Mouse (Mus musculus): Measurements from ENCODE around the gene Galntl6.

Galntl6 gene

DNA sequence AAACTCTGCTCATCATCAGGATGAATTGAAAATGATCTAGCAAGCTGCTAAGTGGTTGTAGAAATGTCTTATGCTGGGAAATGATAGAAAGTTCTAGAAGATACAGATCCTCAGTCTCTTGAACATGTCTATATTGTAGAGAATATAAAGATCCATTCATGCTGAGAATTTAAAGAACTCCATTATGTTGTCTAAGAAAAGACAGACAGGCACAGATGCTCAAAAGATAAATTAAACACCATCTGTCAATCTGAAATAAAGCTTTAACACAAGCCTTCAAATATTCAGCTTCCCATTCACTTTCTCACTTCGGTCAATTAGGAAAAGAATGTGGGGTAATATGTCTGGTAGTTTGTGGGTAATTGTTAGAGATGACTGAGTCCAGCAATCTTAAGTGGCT, 658.8 kb downstream of the Galntl6 start:
- no peak for DNase-seq

DNA sequence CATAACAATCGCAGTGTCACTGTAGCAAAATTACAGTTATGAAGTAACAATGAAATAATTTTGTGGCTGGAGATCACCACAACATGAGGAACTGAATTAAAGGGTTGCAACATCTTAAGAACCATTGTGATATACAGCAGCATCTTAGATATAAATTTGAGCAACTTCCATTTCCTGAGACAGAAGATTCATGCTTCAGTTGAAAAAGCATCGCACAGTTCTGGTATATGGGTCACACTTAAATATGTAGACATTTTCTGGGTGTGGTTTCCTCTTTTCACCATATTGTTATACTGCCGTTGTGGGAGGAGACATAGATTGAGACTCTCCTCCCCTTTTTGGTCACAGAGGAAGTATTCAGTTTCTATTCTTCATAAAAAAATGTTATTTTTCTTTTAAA, 667.6 kb downstream of the Galntl6 start:
- DNase-seq = no peak

DNA sequence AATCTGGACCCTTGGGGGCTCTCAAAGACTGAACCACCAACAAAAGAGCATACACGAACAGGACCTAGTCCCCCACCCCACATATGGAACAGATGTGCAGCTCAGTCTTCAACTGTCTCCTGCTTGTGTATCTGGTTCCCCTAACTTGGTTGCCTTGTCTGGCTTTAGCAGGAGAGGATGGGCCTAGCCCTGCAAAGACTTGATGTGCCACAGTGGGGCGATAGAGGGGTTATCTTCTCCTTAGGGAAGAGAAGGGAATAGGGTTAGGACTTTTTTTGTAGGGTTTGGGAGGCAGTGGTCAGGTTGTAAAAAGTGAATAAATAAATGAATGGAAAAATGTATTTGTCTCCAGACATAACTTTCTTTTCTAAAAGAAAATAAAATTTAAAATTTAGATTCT, 678.2 kb downstream of the Galntl6 start:
- peak; percentile 3 for DNase-seq

DNA sequence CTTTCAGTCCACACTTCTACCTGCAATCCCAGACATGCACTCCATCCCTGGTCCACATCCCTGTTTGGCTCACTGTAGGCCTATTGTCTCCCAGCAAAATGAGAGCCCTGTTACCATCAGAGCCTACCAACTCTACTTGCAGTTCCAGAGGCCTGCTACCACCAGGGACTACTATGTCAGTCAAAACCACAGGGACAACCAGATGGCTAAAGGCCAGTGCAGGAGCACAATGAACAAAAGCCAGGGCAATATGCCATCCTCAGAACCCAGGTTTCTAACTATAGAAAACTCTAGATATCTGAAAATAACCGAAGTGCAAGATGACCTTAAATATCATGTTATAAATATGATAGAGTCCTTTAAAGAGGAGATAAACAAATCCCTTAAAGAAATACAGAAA, 683.7 kb downstream of the Galntl6 start:
- no peak for DNase-seq

DNA sequence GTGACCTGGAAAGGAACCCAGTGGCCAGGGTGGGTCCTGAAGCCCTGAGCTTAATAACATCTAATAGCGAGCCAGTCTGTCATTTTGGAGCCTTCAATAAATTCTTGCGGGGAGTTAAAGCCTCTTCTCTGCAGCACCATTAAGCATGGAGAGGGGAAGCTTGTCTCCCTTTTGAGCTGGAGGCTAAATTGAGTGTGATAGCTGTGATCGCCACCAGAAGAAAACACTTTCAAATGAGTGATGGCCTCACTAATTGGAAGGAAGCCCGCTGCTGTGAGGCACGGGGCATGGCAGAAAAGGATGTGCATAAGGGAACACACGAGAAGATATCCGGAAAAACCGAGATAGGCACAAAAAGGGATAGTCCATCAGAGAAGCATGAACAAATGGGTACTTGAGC, 694.6 kb downstream of the Galntl6 start:
- no peak for DNase-seq

DNA sequence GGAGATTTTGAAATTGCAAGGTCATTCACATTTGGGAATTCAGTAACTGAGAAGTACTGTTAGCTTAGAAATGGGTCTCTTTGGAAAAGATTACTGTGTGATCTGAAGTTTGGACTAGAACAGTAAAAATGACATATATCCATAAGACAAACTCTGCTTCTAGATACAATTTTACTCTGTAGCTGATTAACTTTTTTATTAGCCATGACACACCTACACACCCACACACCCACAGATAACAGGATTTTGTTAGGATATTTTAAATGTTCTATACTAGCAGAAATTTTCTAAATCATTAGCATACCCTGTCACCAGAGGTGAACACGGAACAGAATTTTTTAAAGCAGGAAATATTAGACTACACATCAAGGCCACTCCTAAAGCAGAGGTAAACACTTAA, 722.7 kb downstream of the Galntl6 start:
- DNase-seq = no peak

DNA sequence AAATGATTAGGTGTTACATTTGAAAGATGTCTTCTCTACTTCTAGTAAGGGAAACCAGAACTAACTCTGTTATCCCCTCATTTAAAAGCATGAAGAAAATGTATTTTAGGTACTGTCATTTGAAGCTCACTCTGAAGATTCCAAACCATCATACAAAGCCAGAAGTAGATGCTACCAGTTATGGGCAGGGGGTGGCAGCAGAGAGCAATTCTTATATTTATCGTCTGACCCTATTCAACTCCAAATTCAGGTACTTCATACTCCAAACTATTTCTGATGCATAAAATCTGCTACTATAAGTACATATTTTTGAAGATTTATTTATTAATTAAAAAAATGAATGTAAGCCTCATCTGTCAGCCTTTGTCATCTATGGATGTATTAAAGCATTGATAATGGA, 765.5 kb downstream of the Galntl6 start:
- peak; percentile 56 for DNase-seq

DNA sequence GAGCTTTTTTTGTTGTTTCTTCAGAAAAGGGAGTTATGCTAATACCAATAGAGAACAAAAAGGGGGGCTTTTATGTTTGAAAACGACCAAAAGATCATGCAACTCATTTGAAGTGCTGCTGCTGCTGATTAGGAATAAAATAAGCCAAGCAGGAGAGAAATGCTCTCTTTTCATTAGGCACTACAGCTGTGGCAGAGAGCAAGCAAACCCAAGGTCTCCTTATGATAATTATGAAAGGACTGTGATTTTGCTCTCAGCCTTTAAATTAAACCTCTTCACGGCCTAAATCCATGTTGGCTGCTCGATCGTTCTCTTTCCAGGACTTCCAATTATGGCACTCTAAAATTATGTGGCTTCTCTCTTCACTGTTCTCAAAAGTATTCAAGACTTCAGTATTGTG, 825.7 kb downstream of the Galntl6 start:
- DNase-seq = no peak

DNA sequence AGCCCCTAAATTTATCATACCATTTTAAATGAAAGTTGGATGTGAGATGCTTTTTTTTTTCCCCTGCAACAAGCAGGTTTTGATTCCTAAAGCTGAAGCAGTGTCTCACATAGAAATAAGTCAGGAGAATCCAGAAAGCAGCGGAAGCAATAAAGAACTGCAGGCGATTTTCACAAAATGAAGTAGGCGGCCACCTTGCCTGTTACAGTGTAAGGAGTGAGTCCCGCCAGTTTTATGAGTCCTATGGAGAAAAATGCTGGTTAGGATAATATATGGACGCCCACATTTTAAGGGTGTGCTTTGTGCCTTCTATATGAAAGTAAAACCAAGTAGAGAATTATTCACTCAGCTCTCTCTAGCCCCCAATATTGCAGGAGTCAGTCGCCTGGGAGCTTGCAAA, 827.5 kb downstream of the Galntl6 start:
- no peak for DNase-seq

DNA sequence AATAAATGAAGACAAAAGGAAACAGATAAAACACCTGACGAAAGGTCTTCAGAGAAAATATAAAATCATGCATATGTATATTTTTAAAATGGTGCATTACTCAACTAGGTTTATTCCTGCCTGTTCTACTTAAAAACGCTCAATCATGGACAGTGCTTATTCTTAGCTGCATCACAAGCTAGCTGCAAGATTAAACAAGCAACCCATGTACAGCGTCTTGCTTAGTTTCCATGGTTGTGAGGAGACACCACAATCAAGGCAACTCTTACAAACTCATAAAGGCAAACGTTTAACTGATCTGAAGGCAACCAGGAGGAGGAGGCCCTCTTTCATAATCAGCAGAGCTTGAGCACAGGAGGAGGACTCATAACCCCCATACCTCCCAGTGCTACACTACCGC, 830.7 kb downstream of the Galntl6 start:
- DNase-seq = no peak

DNA sequence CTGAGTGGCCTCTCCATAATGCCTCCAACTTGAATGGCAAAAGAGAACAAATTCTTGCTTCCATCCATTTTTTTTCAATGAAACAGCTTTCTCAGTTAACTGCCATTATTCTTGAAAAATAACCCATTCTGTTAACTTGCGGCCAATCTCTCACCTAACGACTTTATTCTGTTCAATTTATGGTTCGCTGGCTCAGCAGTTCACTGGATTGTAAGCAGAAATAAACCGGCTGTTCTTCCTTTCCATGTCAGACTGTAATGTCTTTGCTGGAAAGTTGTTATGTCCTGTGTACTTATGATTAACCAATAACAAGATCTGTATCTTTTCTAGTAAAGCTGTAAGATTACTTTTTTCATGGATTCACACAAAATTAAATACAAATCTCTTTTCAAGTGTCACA, 837.8 kb downstream of the Galntl6 start:
- DNase-seq = no peak

DNA sequence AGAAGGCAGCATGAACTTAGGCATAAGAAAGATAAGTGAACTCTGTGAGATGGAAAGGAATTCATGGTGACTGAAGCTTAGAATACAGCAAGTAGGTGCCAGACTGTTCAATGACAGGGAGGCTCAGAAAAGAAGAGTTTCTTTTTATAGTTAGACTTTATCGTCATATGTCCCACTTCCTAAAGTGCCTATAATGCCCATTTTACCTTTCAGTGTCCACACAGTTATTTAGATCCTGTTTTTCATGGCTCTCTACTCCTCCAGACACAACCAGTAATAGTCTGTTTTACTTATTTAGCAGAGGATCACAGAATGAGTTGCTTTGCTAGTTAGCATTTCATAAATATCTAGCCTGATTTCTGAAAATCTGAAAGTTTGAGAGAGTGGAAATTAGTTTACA, 838.7 kb downstream of the Galntl6 start:
- no peak for DNase-seq

DNA sequence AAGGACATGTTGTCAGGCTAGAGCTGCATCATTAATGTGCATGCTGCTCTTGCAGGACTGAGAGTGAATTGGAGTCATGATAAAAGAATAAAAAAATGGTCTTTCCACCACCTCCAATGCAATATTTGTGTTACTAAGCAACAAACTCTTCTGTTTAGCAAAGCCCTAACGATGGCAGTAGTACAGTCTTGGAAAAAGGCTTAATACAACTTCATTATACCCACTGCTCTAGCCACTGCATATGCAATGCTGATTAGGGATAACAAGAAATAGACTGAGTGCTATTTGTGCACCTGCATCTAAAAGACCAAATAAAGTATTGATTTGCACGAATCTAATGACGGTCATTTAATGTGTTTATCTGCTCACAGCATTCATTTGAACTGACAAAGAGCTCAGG, 880.2 kb downstream of the Galntl6 start:
- DNase-seq = no peak

DNA sequence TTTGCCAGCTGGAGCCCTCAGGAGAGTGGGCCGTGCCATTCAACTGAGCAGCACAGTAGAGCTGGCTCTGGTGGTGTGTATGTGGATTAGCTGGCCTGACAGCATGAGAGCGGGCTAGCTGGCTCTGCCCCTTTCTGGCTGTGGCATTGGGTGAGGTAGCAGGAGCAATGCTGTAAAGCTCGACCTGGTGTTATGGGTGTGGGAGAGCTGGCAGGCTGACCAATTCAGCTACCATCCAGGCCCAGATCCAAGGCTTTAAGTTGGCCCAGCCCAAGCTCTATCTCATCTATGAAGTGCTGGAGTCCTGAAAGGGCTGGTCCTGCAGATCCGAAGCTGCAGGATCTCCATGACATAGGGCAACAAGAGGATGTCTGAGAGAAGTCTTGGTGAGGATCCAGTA, 886.9 kb downstream of the Galntl6 start:
- no peak for DNase-seq

DNA sequence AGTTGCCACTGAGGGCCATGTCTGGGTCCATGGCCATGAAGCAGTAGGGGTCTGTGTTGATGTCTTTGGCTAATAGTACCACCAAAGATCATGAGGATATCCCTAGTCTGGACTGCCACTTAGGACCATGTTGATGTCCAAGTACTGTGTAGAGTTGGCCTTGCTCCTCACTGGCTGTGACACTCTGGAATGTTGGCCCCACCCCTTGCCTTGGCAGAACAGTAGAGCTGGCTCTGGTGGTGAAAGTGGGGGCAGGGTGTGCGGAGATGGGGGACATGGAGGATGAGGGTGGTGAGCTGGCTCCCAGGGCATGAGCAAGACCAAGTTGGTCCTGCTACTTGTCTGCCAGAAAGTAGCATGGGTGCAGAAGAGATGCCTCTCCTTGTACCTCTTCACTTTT, 887.3 kb downstream of the Galntl6 start:
- no peak for DNase-seq

DNA sequence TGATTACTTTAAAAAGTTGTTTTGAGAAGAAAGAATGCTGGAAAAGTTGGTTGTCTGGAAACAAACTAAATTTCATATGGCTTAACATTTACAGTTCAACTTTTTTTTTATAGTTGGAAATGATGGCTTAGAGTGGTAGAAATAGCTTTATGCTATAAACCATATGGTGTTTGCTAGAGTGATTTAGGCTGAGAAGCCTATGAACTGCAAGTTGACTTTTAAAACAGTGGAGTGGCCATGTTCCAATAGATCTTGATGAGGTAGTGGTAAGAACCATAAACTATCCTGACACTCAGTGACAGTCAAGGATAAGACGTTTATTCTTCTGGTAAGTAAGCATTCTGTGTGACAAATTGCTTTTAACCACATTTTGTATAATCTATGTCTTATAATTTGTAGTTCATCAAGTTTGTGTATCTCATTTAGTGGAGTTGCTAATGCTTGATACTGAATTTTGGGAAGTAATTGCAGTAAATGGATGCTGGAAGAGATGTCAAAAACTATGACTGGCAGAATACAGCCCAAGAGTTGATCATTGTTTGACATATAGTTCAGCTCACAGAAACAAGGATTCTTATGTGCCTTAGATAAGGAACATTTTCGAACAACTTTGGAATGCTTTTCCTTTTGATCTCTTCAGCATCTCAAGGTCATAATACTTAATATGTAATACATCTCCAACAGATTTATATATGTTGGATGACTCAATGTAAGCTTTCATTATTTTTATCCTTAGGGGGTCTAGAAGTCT, 888.8 kb downstream of the Galntl6 start:
- no peak for DNase-seq

DNA sequence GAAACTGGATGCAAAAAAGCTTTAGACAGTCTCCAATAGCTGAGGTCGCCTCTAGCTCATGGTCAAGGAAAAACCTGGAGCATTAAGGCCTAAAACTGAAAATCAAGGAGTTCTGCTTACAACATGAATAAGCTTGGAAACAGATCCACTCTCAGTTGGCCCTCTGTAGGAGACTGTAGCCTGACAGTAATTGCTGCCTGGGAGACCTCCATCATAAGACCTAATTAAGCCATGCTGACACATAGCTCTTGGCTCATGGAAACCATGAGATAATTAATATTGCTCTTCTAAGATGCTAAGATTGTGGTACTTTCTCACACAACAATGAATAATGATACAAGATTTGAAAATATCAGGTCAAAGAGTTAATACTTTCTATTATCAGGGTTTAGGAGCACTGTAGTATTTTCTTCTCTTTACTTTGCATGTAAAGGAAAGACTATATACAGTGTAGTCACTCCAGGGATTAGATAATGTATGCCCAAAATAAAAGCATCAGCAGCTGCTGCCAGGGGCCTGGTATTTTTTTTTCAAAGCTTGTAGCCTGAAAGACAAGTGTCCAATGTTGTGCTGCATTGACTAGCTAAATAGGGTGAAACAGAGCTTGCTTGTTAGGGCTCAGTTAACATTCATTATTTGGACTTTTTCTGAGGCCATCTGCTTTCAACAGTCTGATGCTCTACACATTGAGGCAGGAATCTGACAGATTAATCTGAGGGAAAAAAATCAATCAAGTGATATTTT, 922.8 kb downstream of the Galntl6 start:
- no peak for DNase-seq

DNA sequence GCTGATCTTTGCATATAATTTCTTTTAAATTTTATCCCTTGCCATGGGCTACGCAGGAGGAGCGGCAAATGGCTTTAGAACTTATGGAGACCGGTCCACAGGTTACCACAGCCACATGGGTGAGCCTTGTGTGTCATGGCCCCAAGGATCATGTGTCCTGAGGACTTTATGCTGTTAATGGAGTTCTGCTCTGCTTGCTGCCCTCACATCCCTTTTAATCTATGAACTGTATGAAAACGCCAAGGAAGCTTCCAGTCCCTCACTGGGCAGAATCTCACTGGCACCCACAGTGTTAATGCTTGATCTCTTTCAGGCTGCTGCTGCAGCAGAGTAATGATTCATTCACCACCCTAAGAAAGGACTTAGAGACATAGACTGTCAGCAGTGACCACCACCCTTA, 935.1 kb downstream of the Galntl6 start:
- no peak for DNase-seq

DNA sequence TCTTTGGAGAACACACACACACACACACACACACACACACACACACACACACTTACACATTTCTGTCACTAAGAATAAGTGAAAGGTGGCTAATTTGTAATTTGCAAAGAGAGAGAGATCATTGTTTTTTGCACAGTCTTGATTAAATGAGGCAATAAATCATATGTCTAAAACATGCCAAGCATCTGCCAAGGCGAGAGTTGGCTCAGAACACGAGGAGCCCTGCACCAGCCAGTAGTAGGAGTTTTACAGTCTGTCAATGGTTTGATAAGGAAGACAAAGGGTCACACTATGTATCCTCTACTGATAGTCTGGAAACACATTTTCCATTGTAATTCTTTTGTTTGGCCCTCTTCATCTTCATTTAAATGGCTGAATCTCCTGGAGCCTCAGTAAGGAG, 938.3 kb downstream of the Galntl6 start:
- DNase-seq = no peak

DNA sequence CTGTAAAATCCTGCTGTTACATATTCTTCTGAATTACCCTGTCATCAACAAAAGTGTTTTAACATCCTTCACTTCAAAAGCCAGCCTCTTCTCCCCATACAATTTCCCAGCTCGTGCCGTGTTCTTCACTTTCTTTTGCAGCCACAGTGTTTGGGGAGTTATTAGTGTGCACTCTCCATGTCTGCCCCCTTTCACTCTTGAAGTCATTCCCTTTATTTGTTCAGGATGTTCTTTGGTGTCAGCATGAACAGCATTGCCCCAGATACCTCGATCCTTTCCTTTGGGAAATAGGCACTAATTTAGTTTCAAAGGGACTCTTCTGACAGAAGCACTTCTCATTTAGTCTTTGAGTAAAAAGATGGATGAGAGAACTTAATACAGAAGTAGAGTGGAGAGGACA, 939.6 kb downstream of the Galntl6 start:
- no peak for DNase-seq

DNA sequence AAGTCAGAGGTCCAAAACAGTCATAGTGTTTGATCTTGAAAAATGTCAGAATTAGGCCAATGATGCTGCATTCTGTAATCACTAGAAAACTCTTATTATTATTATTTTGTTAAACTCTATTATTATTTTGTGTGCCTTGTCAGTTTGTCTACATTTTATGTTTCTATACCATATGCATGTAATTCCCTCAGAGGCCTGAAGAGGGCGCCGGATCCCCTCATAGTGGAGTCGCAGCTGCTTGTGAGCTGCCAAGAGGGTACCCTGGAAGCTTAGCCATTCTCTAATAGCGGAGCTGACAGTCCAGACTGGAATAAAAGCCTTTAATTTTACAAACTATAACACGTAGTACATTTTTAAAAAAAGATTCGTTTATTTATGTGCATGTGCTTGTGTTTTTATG, 945.8 kb downstream of the Galntl6 start:
- peak; percentile 59 for DNase-seq

DNA sequence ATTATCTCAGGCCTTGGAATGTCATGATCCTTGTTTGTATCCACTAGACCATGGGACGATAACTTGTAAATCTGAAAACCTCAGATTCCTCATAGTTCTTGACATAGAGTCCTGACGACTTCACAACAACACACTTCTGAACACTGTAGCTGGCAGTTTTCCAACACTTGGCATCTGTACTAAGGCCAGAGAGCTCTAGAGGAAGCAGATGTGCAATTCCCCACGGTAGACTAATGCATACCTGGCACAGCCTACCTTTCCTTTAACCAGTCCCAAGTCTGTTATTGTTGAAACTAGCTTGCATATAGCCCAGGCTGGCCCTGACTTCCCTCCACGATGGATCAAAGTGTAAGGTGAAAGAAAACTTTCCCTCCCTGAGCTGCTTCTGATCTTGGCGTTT, 946.9 kb downstream of the Galntl6 start:
- no peak for DNase-seq

DNA sequence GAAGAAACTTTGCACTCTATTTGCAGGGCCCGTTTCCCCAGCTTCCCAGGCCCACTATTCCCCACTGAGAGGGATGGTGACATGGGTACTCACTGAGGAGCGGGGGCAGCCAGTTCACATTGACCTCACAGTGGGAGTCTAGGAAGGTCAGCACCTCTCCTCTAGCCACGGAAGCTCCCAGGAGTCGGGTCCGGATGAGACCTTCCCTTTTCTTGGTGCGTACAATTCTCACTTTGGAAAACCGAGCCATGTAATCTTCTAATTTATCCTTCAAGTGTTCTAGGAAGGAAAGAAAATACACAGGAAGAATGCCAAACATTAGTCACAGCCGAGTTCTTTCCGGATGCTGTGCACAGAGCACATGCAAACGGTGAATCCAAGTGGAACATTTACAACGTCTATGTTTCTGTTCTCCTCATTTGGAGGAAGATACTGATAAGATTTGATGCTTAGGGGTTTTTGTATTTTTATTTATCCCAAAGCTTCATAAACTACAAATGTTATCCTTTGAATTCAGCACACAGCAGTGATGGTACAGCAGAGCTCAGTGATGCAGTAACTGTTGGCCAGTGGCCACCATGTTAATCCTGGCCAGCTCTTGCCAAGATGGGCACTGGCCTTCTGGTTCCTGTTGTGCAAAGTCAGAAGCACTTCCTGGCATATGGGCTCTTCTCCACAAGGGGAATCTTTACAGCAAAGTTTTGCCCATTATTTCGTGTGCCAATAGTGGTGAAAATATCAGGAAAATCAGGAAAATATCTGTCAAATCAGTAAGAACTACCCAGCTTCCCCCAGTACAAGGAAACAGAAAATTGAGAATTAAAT, 949.9 kb downstream of the Galntl6 start:
- DNase-seq = peak; percentile 60

DNA sequence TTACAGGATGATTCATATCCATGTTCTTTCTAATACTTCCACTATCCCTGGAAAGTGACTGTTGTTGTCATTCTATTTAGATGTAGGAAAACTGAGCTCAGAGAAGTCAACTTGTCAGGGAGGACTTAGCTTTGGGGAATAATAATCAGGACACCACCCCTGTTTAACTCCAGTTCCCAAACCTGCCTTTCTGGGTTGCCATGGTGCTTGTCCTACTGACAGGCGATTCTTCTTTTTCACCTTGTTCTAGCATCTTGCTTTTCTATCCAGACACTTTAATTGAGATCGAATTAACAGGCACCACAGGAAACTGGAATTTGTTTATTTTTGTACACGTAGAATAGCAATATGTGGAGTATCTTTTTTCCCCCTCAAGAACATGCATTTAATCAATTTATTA, 953.3 kb downstream of the Galntl6 start:
- no peak for DNase-seq

All from right cerebral cortex, postnatal 4 days (tissue).